Mouse (Mus musculus) right cerebral cortex, postnatal 25 days (tissue): ENCODE results near the gene Pitpnm2.
"Not testable (repeated sequence)": the region's sequence is repeated elsewhere in the genome, so short reads cannot be mapped to it uniquely, and the experiment has no call there.

Source experiments
- DNase-seq: peaks from one replicate; pipeline ENCODE4 v3.0.0; 2022

Pitpnm2 gene

DNA sequence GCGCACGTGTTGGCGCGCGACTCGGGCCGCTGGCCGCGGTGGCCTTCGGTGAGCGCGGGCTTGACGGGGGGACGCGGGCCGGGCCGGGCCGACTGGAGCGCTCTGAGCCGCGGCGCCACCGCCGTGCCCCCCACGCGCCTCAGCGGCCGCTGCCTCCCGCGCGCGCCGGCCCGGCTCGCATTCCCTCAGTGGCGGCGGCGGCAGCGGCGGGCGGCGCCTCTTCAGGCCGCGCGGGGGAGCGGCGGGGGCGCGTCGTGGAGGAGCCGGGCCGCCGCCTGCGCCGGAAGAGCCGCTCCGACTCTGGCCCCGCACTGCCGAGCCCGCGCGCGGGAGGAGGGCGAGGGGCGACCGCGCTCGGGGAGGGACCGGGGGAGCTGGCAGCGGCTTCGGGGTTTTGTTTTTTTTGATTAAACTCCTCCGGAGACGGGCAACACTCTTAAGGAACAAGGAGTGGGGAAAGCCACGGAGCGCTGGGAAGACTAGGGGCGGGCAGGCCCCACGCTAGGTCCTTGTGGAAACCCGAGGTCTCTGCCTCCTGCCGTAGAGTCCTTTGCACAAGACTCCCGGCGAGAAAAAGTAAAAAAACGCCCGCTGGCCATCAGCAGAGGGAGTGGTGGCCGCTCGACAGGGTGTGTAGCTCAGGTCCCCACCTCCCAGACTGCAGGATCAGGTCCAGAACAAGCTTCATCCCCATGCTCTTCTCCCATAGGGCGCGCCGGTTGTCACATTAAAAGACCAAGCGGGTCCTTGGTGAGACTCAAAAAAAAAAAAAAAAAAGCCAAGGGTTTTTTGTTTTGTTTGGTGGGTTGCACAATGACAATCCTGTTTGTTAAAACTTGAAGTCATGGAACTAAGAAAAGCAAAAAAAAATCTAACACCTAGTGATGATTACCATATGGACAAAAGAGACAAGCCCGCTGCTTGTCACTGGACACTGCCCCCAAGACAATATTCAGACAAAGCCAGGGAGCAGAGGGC, at the start of gene Pitpnm2:
Pitpnm2 (minus strand) TSS at position 147 of the 978 bp plus-strand sequence.
- DNase-seq: peak; percentile 50

DNA sequence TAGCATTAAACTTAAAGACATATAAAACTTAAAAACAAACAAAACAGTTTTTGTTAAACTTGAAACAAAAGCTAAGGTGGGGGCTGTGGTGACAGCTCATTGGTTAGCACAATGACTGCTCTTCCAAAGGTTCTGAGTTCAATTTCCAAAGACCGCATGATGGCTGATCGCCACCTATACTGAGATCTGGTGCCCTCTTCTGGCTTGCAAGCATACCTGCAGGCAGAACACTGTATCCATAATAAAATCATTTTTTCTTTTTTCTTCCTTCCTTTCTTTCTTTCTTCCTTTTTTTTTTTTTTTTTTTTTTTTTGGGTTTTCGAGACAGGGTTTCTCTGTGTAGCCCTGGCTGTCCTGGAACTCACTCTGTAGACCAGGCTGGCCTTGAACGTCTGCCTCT, 49.7 kb upstream of the Pitpnm2 start:
- DNase-seq: not testable (repeated sequence)

DNA sequence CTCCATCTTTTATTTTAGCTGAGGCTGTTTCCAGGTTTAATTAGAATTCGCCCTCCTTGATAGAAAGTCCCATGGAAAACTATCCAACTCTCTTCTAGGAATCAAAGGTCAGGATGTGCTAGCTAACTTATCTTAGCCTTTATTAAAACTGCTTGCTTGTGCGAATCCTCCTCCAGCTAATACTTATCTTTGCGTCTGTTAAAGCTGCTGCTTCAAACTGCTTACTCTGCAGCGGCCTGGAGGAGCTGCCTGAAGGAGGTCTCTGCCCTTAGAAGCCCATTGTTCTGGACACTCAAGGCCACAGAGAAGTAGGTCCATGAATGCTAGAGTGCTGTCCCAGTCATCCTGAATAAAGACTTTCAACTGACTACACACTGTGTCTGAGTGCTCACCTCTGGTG, 46.9 kb upstream of the Pitpnm2 start:
- DNase-seq: no peak

DNA sequence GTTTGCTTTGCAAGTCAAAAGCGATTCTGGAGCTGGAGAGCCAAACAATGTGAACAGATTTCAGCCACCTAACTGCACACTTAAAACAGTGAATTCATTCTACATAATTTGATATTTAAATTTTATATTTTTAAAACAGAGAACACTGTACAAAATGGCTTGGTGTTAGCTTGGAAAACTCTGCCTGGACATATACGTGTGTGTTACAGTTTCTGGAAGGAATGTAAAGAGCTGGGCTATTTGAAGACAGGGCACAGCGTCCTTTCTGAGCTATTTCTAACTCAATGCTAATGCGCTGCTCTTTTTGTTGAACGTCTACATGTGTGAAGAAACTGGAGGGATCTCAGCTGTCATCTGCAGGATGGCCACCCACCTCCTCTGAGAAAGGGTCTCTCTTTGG, 44.4 kb upstream of the Pitpnm2 start:
- DNase-seq: no peak

DNA sequence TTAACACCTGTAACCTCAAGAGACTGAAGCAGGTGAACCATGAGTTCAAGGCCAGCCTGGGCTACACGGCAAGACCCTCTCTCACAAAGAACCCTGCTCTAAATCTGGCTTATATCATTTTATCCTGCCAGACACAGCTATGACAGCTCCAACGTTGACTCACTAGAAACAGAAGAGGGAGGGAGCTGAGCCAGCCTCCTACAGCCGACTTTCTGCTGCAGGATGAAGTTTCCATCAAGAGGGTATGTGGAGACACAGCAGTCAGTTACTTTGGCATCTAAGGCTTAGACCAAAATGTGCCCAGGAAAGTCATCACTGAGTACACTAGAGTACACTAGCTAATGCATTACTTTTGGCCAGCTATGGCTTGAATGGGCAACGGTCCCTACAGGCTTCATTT, 40.7 kb upstream of the Pitpnm2 start:
- no peak for DNase-seq

DNA sequence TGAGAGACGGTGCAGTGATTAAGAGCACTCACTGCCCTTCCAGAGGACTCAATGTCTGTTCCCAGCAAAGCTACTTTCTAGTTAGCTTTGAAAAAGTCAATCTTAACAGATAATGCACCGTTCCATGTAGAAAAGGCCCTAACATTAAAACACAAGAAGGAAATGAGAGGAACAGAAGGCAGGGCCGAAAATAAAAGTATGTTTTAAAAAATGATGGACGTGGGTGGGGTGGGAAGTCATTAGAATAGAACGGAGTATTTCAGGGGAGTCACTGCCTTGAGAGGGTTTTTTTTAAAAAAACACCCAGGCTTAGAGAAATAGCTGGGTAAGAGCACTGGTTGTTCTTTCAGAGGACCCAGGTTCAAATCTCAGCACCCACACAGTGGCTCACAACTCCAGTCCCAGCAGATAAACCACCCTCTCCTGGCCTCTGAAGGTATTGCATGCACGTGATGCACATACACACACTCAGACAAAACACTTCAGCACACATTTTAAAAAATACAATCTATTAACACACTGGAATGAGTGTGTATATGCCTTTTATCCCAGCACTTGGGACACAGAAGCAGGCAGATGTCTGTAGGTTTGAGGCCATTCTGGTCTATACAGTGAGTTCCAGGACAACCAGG, 38.2 kb upstream of the Pitpnm2 start:
- DNase-seq: no peak

DNA sequence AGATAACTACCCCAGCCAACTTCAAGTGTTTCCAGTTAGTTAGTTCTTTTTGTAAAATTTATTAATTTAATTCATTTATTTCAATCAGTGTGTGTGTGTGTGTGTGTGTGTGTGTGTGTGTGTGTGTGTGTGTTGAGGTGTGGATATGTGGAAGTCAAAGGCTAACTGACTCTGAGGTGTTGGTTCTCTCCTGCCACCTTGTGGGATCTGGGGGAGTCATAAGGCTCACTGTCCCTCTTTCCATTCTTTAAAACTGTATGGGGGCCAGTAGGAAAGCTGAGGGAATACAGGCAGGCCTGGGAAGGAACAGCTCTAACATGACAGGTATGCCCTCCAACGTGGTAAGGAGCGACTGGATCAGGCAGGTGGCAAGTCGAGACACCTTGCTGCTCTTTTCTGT, 34.8 kb upstream of the Pitpnm2 start:
- no peak for DNase-seq

DNA sequence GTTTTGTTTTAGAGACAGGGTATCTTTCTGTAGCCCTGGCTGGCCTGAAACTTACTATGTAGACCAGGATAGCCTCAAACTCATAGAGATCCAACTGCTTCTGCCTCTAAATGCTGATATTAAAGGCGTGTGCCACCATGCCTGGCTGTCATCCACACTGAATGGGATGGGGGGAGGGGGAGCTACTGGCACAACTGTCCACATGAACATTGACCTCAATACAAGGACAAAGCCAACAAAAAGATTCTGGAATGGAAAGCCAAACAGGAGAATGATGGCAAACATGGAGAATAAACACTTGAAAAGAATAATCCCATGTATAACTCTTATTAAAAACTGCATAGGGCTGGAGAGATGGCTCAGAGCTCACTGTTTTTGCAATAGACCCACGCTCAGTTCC, 33.3 kb upstream of the Pitpnm2 start:
- no peak for DNase-seq

DNA sequence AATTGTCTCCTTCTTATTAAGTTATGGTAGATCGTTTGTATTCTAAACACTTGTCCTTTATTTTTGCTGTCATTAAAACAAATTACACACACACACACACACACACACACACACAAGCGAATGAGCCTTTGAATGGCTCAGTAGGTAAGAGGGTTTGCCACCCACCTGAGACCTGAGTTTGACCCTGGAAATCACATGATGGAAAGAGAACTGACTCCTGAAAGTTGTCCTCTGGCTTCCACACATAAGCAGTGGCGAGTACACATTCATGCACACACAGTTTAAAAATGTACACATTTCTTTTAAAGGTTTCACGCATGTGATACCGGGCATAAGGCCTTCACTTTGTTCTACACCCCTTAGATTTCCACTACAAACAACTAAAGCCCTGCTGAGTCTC, 20.7 kb upstream of the Pitpnm2 start:
- no peak for DNase-seq

- no peak for DNase-seq
These were observed 20.1 kb upstream of the Pitpnm2 start for GRCm38 (mm10) chr5:124269661-124270060.

DNA sequence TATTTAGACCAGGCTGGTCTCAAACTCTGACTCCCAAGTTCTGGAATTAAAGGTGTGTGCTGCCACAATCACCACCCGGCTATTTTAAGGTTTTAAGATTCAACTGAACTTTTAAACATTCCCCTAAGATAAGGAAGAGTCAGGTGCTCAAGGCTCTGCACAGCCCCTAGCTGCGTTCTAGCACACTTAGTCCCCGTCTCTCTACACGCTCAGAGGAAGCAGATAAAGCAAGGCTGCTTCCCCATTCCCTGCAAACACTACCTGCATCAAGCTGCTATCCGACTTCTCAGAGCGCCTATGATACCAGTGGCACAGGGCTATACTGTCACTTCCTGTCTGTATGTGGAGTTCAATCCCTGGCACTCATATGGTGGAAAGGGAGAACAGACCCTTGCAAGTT, 18.1 kb upstream of the Pitpnm2 start:
- no peak for DNase-seq

DNA sequence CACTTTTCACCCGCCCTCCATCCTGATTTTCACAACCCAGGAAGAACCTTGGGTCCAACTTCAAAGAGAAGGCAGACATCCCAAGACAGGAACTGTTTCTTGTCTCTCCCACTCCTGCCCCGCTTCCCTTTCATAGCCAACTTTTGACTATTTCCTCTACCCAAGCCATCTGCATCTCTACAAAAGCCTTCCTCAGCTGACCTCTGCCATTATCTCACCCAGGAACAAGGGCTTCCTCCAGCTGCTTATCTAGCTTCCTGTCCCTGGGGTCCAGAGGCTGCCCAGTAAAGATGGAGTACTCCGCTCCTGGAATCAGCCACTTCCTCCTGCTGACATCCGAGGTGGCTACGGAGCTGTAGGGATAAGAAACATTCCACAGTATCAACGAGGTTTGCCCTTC, 17.3 kb upstream of the Pitpnm2 start:
- no peak for DNase-seq

- no peak for DNase-seq
These were observed 13.7 kb upstream of the Pitpnm2 start for GRCm38 (mm10) chr5:124263246-124263645.

DNA sequence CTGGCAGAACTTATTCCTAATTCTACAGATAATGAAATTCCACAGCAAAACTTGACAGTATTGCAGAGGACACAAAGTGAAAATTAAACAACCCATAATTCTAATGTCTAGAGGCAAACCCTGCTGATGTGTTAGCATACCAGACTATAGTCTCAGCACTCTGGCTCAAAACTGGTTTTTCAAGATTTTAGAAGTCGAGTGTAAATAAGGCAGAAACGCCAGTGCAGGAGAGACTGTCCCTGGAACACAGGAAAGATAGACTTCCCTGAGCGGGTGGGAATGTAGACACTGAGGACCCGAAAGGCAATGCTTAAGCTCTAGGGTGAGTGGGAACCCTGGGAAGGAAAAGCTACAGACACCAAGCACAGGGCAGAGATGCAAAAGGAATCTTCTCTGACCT, 12.5 kb upstream of the Pitpnm2 start:
- no peak for DNase-seq

- no peak for DNase-seq
These were observed 9.6 kb upstream of the Pitpnm2 start for GRCm38 (mm10) chr5:124259133-124259532.

DNA sequence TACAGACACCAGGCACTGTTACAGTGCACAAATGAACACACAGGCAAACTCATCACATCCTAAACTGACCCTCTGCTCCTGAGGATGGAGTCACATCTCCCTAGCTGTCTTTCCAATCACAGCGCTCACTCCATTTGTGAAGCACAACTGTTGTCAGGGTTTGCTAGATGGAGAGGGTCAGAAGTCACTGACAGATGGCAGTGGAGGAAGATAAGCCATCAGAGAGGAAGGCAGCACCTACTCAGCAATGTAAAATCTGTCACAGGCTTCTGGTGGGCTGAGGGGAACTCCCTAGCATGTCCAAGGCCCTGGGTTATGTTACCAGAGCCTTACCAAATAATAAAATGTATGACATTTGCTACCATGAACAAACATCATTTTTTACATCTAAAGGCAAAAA, 8.5 kb upstream of the Pitpnm2 start:
- DNase-seq: no peak

DNA sequence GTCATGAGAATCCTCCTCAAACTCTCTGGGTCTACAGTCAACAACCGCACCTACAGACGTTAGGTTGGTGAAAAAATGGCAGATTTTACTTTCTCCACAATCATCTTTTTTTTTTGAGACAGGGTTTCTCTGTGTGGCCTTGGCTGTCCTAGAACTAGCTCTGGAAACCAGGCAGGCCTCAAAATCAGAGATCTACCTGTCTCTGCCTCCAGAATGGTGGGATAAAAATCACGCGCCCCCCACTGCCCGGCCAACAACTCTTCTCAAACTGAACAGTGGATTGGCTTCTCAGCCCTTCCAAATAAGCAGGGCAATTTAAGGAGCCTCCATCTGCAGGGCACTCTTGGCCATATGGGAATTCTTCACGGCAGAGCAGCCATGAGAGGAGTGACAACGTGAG, 5.6 kb upstream of the Pitpnm2 start:
- no peak for DNase-seq

GRCm38 (mm10) chr5:124253555-124253954, 4.0 kb upstream of the Pitpnm2 start:
- DNase-seq: no peak

DNA sequence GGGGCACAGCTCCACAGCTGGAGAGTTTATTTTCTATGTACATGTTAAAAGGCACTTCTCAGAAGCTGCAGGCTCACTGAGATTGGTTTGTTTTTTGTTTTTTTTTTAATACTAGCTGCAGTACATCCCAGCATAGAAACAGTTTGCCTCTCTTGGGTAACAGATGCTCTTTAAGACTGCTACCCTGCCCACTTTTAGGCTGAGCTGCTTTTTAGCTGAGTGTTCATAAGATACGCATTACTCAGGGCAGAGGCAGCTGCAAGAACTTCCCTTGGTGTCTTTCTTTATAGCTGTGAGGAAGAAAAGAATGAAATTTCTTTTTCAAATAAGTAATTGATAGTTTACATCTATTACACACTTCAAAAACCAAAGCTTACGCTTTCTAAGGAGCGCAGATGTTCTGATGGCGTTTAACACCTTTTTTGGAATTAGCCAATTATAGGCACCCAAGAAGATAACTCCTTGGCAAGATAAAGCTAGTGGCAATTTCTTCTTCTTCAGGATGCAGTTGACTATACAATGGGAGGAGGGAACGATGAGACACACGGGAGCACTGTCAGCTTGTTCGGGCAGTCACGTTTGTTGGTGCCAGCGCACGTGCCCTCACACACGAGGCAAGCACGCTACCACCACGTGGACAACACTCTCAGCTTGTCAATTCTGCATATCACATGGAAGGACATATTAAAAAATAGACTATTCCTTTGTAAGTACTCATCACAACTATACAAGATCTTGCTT, 3.2 kb upstream of the Pitpnm2 start:
- no peak for DNase-seq

- no peak for DNase-seq
These were observed 1.5 kb upstream of the Pitpnm2 start for GRCm38 (mm10) chr5:124251070-124251469.

- DNase-seq: no peak
These were observed 531 bp downstream of the Pitpnm2 start for GRCm38 (mm10) chr5:124248845-124249613.

GRCm38 (mm10) chr5:124247986-124248626, 1.5 kb downstream of the Pitpnm2 start:
- DNase-seq: no peak
